Mouse (Mus musculus) heart, embryonic 10.5 days (tissue): Measurements from ENCODE around the gene Strbp. TPM values are rescaled to one million over a fixed set of nuclear protein-coding genes. Genes with fewer than 3 reads are reported as not detected.
"Not testable (repeated sequence)": the region's sequence is repeated elsewhere in the genome, so short reads cannot be mapped to it uniquely, and the experiment has no call there.

Source experiments
- DNase-seq: peaks from one replicate; pipeline ENCODE4 v3.0.0-alpha.2; 2017; ENCODE audit warnings: low spot score
- H3K27ac ChIP-seq: fragments of 300-500 bp; sonication (generic); 2 replicates; pipeline ENCODE4 v1.5.1; 2016; ENCODE audit warnings: mild to moderate bottlenecking
- H3K27me3 ChIP-seq: fragments of 300-500 bp; sonication (generic); 2 replicates; pipeline ENCODE4 v1.6.1; 2016; ENCODE audit warnings: mild to moderate bottlenecking; ENCODE audit not compliant: poor library complexity, insufficient read depth, severe bottlenecking
- H3K36me3 ChIP-seq: fragments of 300-500 bp; sonication (generic); 2 replicates; pipeline ENCODE4 v1.6.1; 2016; ENCODE audit warnings: mild to moderate bottlenecking, moderate library complexity
- H3K4me1 ChIP-seq: fragments of 300-500 bp; sonication (generic); 2 replicates; pipeline ENCODE4 v1.6.1; 2016; ENCODE audit warnings: mild to moderate bottlenecking
- H3K4me3 ChIP-seq: fragments of 300-500 bp; sonication (generic); 2 replicates; pipeline ENCODE4 v1.5.1; 2016; ENCODE audit warnings: mild to moderate bottlenecking, moderate library complexity
- H3K9me3 ChIP-seq: fragments of 300-500 bp; sonication (generic); 2 replicates; pipeline ENCODE4 v1.6.1; 2016; ENCODE audit warnings: mild to moderate bottlenecking, moderate library complexity
- WGBS: fragments of 180-500 bp; shearing (Covaris S2); methylation state at CpG from one replicate; pipeline ENCODE4 v1.1.7; 2016; 5-methylcytosine and 5-hydroxymethylcytosine counted together
- polyA plus RNA-seq: library from polyadenylated mRNA; unstranded; fragments of >200 nt; fragmentation: Nextera tagmentation; extraction: Ambion mirVana; gene quantifications from 2 replicates; pipeline ENCODE4 v1.2.1, GENCODE M21; 2016

Strbp gene
- polyA plus RNA-seq, 1 experiment from 2014 or later: 33.6 TPM

DNA sequence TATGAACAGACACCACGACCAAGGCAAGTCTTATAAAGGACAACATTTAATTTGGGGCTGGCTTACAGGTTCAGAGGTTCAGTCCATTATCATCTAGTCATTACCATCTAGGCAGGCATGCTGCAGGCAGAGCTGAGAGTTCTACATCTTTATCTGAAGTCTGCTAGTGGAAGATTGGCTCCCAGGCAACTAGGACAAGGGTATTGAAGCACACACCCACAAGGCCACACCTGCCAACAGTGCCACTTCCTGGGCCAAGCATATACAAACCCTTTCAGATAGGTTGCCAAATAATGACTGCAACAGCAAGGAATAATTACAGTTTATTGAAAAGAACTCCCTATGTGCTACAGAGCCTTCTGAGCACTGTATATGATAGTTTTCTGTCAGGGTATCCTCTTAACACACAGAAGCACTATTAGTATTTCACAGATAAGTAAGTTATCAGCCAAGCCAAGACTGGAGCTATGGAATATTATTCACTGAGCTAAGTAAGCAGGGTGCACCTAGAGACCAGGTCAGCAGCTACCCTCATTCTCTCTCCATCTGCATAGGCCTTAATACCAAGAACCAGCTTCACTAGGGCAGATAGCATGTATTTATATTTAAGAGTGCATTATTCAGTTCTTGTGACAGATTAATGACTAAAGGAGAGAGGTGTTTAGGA lies 154.2 kb downstream of the Strbp start:
- Histone ChIP-seq H3K9me3 (no peaks in the 10 kb centered on the region), H3K4me1 (no peaks in the 10 kb centered on the region), H3K27ac (no peak overlapping the region), H3K4me3 (no peak overlapping the region), H3K36me3 (peaks cover 71% of the 10 kb centered on the region), H3K27me3 (no peaks in the 10 kb centered on the region)
- WGBS: 82% methylated on average over 1 of the region's 1 CpGs
- no peak for DNase-seq

DNA sequence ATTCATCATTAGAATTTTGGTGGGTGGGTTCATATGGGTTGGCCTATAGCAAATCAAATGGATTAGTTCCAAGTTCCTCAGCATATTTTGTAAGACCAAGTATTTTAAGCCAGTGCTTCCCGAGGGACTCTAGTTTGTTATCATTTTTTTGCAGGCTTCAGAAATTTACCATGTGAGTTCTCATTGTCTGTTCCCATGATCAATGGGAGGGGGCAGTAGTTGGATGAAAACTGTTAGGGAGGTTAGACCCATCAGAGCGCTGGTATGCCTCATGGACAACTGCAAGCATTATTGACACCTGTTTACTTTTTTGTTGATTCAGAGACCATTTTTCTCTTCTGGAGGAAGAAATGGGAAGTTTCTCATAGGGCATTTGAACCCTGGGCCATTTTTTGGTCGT lies 172.0 kb downstream of the Strbp start:
- WGBS: 80% methylated on average over 3 of the region's 3 CpGs
- H3K27me3 ChIP-seq: no peaks in the 10 kb centered on the region
- no peak overlapping the region for H3K4me3 ChIP-seq
- H3K9me3 ChIP-seq: no peaks in the 10 kb centered on the region
- H3K4me1 ChIP-seq: peaks cover 5% of the 10 kb centered on the region; the same call in 1 of the 2 replicates
- no peak for DNase-seq
- H3K27ac ChIP-seq: no peak overlapping the region
- H3K36me3 ChIP-seq: peaks cover 32% of the 10 kb centered on the region

DNA sequence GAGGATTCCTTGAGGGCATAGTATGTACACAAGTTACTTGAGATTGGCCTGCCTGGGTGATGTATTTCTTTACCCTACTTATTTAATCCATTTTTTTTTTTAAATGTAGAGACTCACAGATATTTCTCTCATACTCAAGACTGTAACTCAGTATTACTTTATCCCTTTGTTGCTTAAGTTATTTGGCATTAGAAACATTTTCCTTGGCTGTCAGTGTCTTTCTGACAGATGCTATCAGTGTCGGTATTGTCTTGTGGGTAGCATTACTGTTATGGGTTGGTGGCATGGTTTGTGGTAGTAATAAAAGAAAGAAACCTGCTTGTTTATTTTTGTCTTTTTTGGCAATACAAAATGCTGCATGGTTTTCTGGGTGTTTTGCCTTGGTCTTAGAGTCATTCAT lies 172.9 kb downstream of the Strbp start:
- Histone ChIP-seq H3K27ac (no peak overlapping the region), H3K4me1 (peaks cover 5% of the 10 kb centered on the region; the same call in 1 of the 2 replicates), H3K9me3 (no peaks in the 10 kb centered on the region), H3K36me3 (peaks cover 27% of the 10 kb centered on the region), H3K27me3 (no peaks in the 10 kb centered on the region), H3K4me3 (no peak overlapping the region)
- WGBS: 88% methylated on average over 1 of the region's 1 CpGs
- no peak for DNase-seq

DNA sequence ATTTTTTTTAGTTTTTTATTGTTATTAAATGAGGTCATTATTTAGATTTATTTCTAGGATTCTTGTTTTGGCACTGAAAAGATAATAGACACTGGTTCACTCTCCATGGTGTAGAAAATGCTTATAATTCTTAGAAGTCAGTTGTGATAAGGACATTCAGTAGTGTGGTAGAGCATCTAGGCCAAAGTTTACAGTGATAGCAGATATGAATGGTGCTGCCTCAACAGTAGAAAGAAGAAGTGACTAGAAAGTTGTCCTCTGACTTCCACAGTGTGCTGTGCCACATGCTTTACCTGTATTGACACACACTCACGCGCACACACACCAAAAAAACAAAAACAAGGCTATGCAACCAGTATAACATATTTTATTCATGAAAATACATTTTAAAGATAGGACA lies 174.3 kb downstream of the Strbp start:
- Histone ChIP-seq H3K36me3 (peaks cover 15% of the 10 kb centered on the region), H3K4me3 (no peak overlapping the region), H3K27ac (no peak overlapping the region), H3K4me1 (peaks cover 5% of the 10 kb centered on the region; the same call in 1 of the 2 replicates), H3K27me3 (no peaks in the 10 kb centered on the region), H3K9me3 (no peaks in the 10 kb centered on the region)
- 94% methylated on average over 2 of the region's 2 CpGs for WGBS
- DNase-seq: no peak

DNA sequence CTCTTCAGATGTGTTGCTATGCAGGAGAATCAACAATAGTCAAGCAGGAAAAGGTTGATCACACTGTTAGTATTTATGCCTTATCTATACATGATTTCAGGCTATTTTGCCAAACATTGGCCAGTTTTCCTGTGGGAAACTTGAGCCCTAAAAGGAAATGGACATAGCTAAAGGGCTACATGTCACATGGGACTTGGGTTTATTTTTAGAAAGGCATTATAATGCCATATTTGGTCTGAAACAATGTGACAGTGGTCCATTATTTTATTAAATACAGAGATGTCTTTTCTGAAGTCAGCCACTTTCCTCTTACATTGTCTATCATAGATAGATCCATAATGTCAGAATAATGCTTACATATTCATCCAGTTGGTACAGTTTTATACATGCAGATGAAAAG lies 176.1 kb downstream of the Strbp start:
- H3K9me3 ChIP-seq: no peaks in the 10 kb centered on the region
- H3K4me3 ChIP-seq: no peak overlapping the region
- H3K27me3 ChIP-seq: no peaks in the 10 kb centered on the region
- no peaks in the 10 kb centered on the region for H3K36me3 ChIP-seq
- peak overlapping the region; percentile 64; the same call in 1 of the 2 replicates for H3K27ac ChIP-seq
- H3K4me1 ChIP-seq: peaks cover 5% of the 10 kb centered on the region; the same call in 1 of the 2 replicates
- DNase-seq: no peak

DNA sequence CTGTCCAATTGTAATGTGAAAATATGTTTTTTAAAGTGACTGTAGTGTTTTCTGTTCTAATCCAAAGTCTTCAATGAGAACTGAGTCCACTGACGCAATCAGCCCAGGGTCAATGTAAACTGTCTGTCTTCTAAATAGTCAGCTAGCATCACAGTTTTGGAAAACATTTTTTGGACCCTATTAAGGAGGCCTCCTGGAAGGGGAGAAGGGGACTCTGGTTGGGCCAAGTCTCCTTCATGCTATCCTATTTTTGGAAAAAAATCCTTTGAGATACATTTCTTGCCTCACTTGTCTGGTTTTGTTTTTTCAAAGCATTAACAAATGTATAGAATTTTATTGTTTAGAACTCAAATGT lies 184.4 kb downstream of the Strbp start:
- Histone ChIP-seq H3K4me1 (peaks cover 14% of the 10 kb centered on the region), H3K27ac (no peak overlapping the region), H3K9me3 (no peaks in the 10 kb centered on the region), H3K27me3 (no peaks in the 10 kb centered on the region), H3K36me3 (peaks cover 12% of the 10 kb centered on the region), H3K4me3 (no peak overlapping the region)
- DNase-seq: no peak
- 98% methylated on average over 1 of the region's 1 CpGs for WGBS

DNA sequence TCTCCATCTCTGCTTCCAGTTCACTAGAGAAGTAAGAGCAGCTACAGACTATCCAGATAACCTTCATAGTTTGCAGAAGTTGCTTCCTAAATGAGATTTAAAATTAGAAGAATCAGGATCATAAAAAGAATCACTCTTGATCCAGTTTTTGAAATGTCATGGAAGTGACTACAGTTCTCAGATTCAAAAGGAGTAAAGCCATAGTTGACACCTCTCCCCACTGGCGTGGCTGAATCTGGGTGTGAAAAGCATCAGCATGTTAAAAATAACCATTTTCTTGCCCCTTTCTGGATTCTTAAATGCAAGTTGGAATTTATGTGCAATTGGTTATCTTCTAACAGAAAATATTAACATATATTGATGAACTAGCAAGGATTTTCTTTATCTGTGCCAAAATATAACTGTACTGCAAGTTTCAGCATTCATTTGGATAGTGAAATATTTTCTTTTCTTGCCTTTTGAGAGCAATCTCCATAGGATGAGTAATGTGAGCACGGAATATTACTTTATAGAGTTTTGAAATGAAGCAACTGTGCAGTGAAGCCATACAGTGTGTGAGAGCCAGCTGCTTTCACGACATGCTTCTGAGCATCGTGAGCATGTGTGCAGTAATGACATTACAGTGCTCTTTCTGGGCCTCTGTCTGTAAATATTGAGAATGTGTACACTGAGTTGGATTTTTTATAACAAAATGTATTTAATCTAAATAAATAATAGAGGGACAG lies 184.9 kb downstream of the Strbp start:
- Histone ChIP-seq H3K4me3 (no peak overlapping the region), H3K27ac (no peak overlapping the region), H3K9me3 (no peaks in the 10 kb centered on the region), H3K36me3 (peaks cover 12% of the 10 kb centered on the region), H3K4me1 (peaks cover 14% of the 10 kb centered on the region), H3K27me3 (no peaks in the 10 kb centered on the region)
- DNase-seq: no peak
- WGBS: 91% methylated on average over 4 of the region's 4 CpGs

DNA sequence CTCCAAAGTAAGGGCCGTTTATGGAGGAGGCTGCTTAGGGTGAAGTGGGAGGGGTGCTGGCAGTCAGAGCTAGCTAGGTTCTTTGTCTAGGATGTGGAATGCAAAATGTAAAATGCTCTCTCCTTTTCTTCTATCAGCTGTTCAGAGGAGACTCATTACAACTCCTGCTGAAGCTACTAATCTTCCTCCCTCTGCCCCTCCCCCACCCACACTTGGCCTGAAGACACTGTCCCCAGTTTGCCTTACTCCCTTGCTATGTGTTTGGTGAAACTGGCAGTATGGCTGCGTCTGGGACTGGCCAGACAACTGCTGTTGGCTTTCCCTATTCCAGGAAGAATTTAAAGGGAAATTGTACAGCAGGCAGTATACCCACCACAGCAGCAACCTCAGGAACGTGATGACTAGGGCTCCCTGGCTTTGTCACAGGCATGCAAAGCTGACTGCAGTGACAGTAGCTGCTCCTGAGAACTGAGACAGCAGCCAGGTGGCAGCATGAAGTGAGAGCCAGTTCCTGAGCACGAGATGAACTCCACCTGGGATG lies 186.7 kb downstream of the Strbp start:
- Histone ChIP-seq H3K9me3 (no peaks in the 10 kb centered on the region), H3K36me3 (peaks cover 24% of the 10 kb centered on the region), H3K4me1 (peaks cover 14% of the 10 kb centered on the region), H3K27me3 (no peaks in the 10 kb centered on the region), H3K4me3 (no peak overlapping the region), H3K27ac (no peak overlapping the region)
- WGBS: 36% methylated on average over 4 of the region's 4 CpGs
- DNase-seq: no peak

DNA sequence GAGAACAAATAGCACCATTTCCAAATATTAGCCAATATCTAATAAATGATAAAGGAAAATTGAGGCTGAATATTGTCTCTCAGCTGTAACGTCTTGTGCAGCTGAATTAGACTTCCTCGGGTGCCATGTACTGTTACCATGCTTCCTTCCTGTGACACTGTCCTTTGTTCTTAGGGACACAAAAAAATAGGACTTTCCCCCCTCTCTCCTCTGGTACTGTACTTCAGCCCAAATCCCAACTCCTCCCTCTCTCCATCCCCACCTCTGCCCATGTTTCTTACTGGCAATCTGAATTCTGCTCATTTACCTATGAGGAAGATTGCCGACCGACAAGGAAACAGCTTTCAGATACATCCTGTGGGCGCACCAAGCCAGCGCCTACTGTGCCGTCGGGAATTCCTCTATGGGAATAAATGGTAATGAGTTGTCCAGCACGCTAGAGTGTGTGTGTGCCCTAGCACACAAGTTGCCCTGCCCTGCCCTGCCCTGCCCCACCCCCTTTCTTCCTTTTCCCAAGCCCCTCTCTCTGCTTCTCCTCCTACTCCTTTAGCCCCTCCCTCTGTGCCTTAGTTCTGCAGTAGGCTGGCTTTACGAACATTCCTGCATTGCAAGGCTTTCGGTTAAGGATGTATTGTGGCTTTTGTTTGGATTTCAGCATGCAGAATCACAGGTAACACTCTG lies 187.5 kb downstream of the Strbp start, which contains the start of gene Gpr21:
Gpr21 (plus strand) TSS at position 303 of the 681 bp plus-strand sequence.
- 23% methylated on average over 11 of the region's 11 CpGs for WGBS
- Histone ChIP-seq H3K27me3 (no peaks in the 10 kb centered on the region), H3K4me3 (peak within 1 kb of the TSS; percentile 40), H3K4me1 (peaks cover 14% of the 10 kb centered on the region), H3K36me3 (peaks cover 27% of the 10 kb centered on the region), H3K9me3 (no peaks in the 10 kb centered on the region), H3K27ac (peak within 1 kb of the TSS; percentile 63; the same call in 1 of the 2 replicates)
- no peak for DNase-seq

DNA sequence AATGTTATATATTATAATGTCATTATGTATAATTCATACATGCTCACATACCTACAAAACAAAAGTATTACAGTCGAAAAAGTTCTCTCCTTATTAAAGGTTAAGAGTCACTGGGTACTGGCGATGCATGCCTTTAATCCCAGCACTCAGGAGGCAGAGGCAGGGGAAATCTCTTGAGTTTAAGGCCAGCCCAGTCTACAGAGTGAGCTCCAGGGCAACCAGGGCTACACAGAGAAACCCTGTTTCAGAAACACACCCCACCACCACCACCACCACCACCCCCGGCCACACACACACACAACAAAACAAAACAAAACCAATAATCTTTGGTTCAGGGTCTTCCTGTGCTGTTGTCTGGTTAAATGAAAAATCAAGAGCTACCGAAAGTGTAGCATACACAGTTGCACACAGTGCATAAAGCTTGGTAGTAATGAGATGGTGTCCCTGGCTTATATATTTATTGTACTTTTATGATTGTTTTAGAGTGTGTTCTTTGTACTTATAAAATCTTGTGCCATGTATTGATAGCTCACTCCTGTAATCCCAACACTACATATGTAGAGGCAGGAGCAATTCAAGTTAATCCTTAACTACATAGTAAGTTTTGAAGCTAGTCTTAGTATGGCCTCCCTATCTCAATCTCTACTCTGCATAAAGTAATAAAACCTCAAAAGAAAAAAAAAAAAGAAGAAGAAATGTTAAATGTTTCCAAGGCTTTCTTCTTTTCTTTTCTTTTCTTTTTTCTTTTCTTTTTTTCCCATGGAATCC lies 192.3 kb downstream of the Strbp start:
- H3K4me1 ChIP-seq: peaks cover 5% of the 10 kb centered on the region
- 90% methylated on average over 4 of the region's 4 CpGs for WGBS
- no peaks in the 10 kb centered on the region for H3K9me3 ChIP-seq
- H3K36me3 ChIP-seq: peaks cover 33% of the 10 kb centered on the region
- H3K27me3 ChIP-seq: no peaks in the 10 kb centered on the region
- no peak for DNase-seq
- H3K4me3 ChIP-seq: no peak overlapping the region
- no peak overlapping the region for H3K27ac ChIP-seq

DNA sequence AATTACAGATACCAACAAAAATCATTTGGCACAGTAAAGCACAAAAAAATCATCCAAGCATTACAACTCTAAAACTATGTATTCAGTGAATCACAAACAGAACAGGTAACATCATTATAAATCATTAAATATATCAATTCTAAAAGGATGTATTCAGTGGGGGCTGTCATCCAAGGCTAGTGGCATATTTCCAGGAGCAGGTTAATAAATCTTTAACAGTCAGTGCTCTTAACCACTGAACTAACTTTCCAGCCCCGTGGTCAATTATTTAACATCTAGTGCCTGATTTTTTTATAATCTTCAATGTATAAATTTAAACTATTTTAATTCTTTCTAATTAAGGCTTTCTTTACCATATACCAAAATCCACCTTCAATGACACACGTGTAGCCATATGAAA lies 197.8 kb downstream of the Strbp start:
- H3K36me3 ChIP-seq: peaks cover 42% of the 10 kb centered on the region
- H3K9me3 ChIP-seq, H3K27ac ChIP-seq, H3K4me3 ChIP-seq, DNase-seq, H3K4me1 ChIP-seq, H3K27me3 ChIP-seq: not testable (repeated sequence)
- WGBS: 90% methylated on average over 2 of the region's 2 CpGs

DNA sequence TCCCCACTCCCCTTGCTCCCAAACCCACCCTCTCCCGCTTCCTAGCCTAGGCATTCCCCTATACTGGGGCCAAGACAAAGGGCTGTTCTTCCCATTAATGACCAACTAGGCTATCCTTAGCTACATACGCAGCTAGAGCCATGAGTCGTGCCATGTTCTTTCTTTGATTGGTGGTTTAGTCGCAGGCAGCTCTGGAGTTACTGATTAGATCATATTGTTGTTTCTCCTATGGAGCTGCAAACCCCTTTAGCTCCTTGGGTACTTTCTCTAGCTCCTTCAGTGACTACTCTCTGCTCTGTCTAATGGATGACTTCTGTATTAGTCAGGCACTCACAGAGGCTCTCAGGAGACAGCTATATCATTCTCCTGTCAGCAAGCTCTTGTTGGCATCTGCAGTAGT lies 206.3 kb downstream of the Strbp start:
- Histone ChIP-seq H3K4me1 (no peaks in the 10 kb centered on the region), H3K36me3 (peaks cover 65% of the 10 kb centered on the region), H3K27me3 (no peaks in the 10 kb centered on the region), H3K4me3 (no peak overlapping the region), H3K27ac (no peak overlapping the region), H3K9me3 (no peaks in the 10 kb centered on the region)
- WGBS: 89% methylated on average over 4 of the region's 4 CpGs
- DNase-seq: no peak
